Mouse (Mus musculus) limb, embryonic 11.5 days (tissue): ENCODE data around the gene D430042O09Rik. TPM values are rescaled to one million over a fixed set of nuclear protein-coding genes. Genes with fewer than 3 reads are reported as not detected.

Experiments used
- ATAC-seq: fragments of 200-750 bp; cut with Nextera tagmentation; 2 replicates; pipeline ENCODE4 v1.8.0; 2017; ENCODE audit warnings: low read depth; ENCODE audit not compliant: insufficient number of reproducible peaks, low FRiP score, low TSS enrichment
- DNase-seq: peaks from one replicate; pipeline ENCODE4 v3.0.0-alpha.2; 2015; ENCODE audit warnings: low spot score
- H3K27ac ChIP-seq: fragments of 300-500 bp; sonication (generic); replicated peaks from 2 replicates; pipeline ENCODE4 v1.5.1; 2014; ENCODE audit warnings: low read depth, mild to moderate bottlenecking, low read length
- H3K27me3 ChIP-seq: fragments of 300-500 bp; sonication (generic); 2 replicates; pipeline ENCODE4 v1.6.1; 2014; ENCODE audit warnings: mild to moderate bottlenecking, low read length, mixed read lengths; ENCODE audit not compliant: control insufficient read depth, insufficient read depth
- H3K36me3 ChIP-seq: fragments of 300-500 bp; sonication (generic); 2 replicates; pipeline ENCODE4 v1.6.1; 2014; ENCODE audit warnings: mild to moderate bottlenecking, low read length, moderate library complexity, mixed read lengths; ENCODE audit not compliant: control insufficient read depth, insufficient read depth
- H3K4me1 ChIP-seq: fragments of 300-500 bp; sonication (generic); 2 replicates; pipeline ENCODE4 v1.6.1; 2014; ENCODE audit warnings: low read length, mixed read lengths; ENCODE audit not compliant: control insufficient read depth, insufficient read depth
- H3K4me2 ChIP-seq: fragments of 300-500 bp; sonication (generic); 2 replicates; pipeline ENCODE4 v1.6.1; 2014; ENCODE audit warnings: low read depth, mild to moderate bottlenecking, moderate library complexity; ENCODE audit not compliant: severe bottlenecking
- H3K4me3 ChIP-seq: fragments of 300-500 bp; sonication (generic); 2 replicates; pipeline ENCODE4 v1.5.1; 2014; ENCODE audit warnings: low read depth, low read length
- H3K9ac ChIP-seq: fragments of 300-500 bp; sonication (generic); 2 replicates; pipeline ENCODE4 v1.6.1; 2014; ENCODE audit warnings: mild to moderate bottlenecking, low read length
- H3K9me3 ChIP-seq: fragments of 300-500 bp; sonication (generic); 2 replicates; pipeline ENCODE4 v1.6.1; 2016; ENCODE audit warnings: low read length; ENCODE audit not compliant: control insufficient read depth
- WGBS: fragments of 180-500 bp; shearing (Covaris S2); extraction: QIAGEN DNeasy Blood & Tissue Kit; methylation state at CpG from one replicate; pipeline ENCODE4 v1.1.7; 2014; 5-methylcytosine and 5-hydroxymethylcytosine counted together
- polyA plus RNA-seq: library from polyadenylated mRNA; unstranded; fragments of >200 nt; fragmentation: Nextera tagmentation; extraction: Ambion mirVana; gene quantifications from 2 replicates; pipeline ENCODE4 v1.2.1, GENCODE M21; 2014

D430042O09Rik gene
- polyA plus RNA-seq, 1 experiment from 2014 or later = 11.3 TPM

DNA sequence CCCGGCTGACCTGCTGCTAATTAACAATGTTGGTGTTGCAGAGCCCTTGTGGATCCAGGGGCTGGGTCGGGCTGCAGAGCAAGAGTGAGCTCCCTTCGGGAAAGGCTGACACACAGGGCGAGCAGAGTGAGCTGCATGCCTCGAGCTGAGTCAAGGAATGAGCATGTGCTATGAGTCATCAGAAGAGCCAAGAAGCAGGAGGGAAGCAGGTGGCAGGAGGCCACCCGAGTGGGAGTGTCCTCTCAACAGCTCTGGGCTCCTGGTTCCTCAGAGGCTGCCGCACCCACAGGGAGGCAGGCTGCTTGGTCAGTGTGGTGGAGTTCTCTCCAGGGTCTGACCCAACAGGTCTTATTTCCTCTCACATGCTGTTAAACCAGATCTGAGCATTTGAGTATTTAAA is 191.3 kb downstream of the D430042O09Rik start:
- H3K36me3 ChIP-seq = no peaks in the 10 kb centered on the region
- WGBS = 35% methylated on average over 7 of the region's 7 CpGs
- H3K9me3 ChIP-seq = no peaks in the 10 kb centered on the region
- H3K9ac ChIP-seq = no peak overlapping the region
- no peak for DNase-seq
- H3K27ac ChIP-seq = no peak overlapping the region
- no peaks in the 10 kb centered on the region for H3K27me3 ChIP-seq
- H3K4me2 ChIP-seq = no peak overlapping the region
- no peaks in the 10 kb centered on the region for H3K4me1 ChIP-seq
- ATAC-seq = no peak
- no peak overlapping the region for H3K4me3 ChIP-seq

DNA sequence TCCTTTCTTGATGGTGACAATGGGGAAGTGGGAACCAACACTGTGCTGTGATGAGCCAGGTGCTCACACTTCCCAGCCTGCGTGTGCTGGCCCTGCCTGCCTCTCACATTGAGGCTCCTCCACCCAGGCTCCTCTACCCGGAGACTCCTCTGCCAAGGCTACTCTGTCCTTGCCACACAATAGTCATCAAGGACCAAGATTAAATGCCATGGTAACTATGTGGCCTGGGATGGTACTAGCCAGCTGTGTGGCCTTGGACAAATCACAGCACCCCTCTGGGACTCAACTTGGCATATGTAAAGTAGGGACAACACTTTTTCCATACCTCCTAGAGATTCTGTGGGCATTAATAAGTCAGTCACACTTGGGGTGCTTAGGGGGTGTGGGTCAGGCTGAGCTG is 192.2 kb downstream of the D430042O09Rik start:
- no peak overlapping the region for H3K9ac ChIP-seq
- H3K9me3 ChIP-seq = no peaks in the 10 kb centered on the region
- no peak overlapping the region for H3K4me3 ChIP-seq
- H3K4me1 ChIP-seq = no peaks in the 10 kb centered on the region
- H3K36me3 ChIP-seq = no peaks in the 10 kb centered on the region
- WGBS = 74% methylated on average over 2 of the region's 2 CpGs
- no peak overlapping the region for H3K27ac ChIP-seq
- no peaks in the 10 kb centered on the region for H3K27me3 ChIP-seq
- ATAC-seq (no peak), DNase-seq (no peak)
- H3K4me2 ChIP-seq = no peak overlapping the region

DNA sequence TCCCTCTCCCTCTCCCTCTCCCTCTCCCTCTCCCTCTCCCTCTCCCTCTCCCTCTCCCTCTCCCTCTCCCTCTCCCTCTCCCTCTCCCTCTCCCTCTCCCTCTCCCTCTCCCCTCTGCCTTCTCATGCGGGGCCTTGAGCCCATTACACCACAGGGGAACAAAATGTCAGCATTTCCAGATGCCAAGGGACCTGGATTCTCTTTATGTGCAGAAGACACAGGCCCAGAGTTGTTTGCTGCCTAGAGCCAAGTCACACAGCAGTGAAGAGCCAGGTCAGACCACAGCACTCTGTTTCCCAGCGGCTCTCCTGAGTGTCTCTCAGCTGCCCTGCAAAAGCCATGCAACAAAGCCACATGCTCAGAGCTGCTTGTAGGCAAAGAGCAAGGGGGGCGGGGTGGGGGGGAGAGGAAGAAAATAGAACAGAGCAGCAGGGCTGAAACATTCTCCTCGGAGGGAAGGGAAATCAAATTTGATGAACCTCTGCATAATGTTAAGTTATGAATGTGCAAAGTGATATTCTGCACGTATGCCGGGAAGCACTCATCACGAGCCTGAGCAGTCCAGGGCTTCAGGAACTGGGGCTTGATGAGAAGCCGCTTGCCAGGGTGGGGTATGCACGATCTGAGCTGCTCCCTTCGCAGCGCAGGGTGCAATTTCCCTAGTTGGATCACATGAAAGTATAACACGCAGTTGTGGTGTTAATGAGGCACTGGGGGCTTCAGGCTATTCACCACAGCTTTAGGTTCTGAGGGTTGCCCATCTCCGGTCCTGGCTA is 192.9 kb downstream of the D430042O09Rik start:
- no peak for DNase-seq
- H3K4me3 ChIP-seq = no peak overlapping the region
- WGBS = 67% methylated on average over 12 of the region's 13 CpGs
- no peaks in the 10 kb centered on the region for H3K27me3 ChIP-seq
- H3K9ac ChIP-seq = no peak overlapping the region
- no peaks in the 10 kb centered on the region for H3K9me3 ChIP-seq
- no peaks in the 10 kb centered on the region for H3K36me3 ChIP-seq
- no peak for ATAC-seq
- no peak overlapping the region for H3K4me2 ChIP-seq
- H3K27ac ChIP-seq = no peak overlapping the region
- H3K4me1 ChIP-seq = no peaks in the 10 kb centered on the region

- ATAC-seq (no peak), DNase-seq (no peak)
- 81% methylated on average over 5 of the region's 5 CpGs for WGBS
- no peak overlapping the region for H3K27ac ChIP-seq
- H3K4me1 ChIP-seq = no peaks in the 10 kb centered on the region
- H3K4me2 ChIP-seq = no peak overlapping the region
- no peaks in the 10 kb centered on the region for H3K9me3 ChIP-seq
- H3K27me3 ChIP-seq = no peaks in the 10 kb centered on the region
- H3K4me3 ChIP-seq = no peak overlapping the region
- H3K36me3 ChIP-seq = no peaks in the 10 kb centered on the region
- H3K9ac ChIP-seq = no peak overlapping the region
Observed at GRCm38 (mm10) chr7:125920801-125921200, 213.1 kb downstream of the D430042O09Rik start.

DNA sequence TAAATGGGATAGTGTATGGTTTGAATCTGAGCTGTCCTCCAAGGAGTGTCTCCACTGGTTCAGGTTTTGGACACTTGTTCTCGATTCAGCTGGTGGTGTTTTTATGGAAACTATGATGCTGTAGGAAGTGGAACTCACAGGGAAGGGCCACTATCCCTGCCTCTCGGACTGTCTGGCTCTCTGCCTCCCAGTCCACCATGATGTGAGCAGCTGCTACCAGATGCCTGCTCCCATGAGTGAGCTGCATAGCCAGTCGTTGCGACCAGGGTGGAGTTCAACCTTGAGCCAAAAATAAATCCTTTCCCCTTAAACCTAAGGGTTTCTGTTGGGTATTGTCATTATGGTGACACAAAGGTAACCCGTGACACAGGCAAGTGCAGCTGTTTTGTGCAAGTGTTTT is 216.4 kb downstream of the D430042O09Rik start:
- Histone ChIP-seq H3K9ac (no peak overlapping the region), H3K4me3 (no peak overlapping the region), H3K36me3 (no peaks in the 10 kb centered on the region)

More for the DNA sequence above, 216.4 kb downstream of the D430042O09Rik start:
- DNase-seq (no peak), ATAC-seq (no peak)
- no peak overlapping the region for H3K27ac ChIP-seq
- WGBS = 87% methylated on average over 5 of the region's 5 CpGs
- no peaks in the 10 kb centered on the region for H3K4me1 ChIP-seq
- no peaks in the 10 kb centered on the region for H3K27me3 ChIP-seq
- H3K4me2 ChIP-seq = no peak overlapping the region
- H3K9me3 ChIP-seq = no peaks in the 10 kb centered on the region

Other genes with a start within 250 kb of the D430042O09Rik start
- 124 and 127 TPM in 2 replicates for gene Nsmce1, start 216.3 kb upstream of the D430042O09Rik start, polyA plus RNA-seq
- 2.6 and 2.7 TPM in 2 replicates for gene Il4ra, start 155.8 kb upstream of the D430042O09Rik start, polyA plus RNA-seq
- gene Il21r, start 104.5 kb upstream of the D430042O09Rik start, polyA plus RNA-seq = 0.11 and 0.20 TPM in 2 replicates
- 34.1 and 38.2 TPM in 2 replicates for gene Gtf3c1, start 108 bp upstream of the D430042O09Rik start, polyA plus RNA-seq